Mouse (Mus musculus): ENCODE data around the gene Brix1.
"Not testable (repeated sequence)": the region's sequence is repeated elsewhere in the genome, so short reads cannot be mapped to it uniquely, and the experiment has no call there.

Brix1 gene

GRCm38 (mm10) chr15:10485484-10486364, at the start of gene Brix1, which contains the start of gene Rad1:
Brix1 (minus strand) TSS chr15:10485947.
Rad1 (plus strand) TSS chr15:10486018.
- DNase-seq (ENCODE audit: low spot score), result peak; percentile 91

- DNase-seq (ENCODE audit: low spot score), result no peak
Measured at GRCm38 (mm10) chr15:10534591-10534990, 48.8 kb upstream of the Brix1 start.

GRCm38 (mm10) chr15:10533361-10533760, 47.6 kb upstream of the Brix1 start:
- DNase-seq (ENCODE audit: low spot score), result not testable (repeated sequence)

GRCm38 (mm10) chr15:10531352-10531751, 45.6 kb upstream of the Brix1 start:
- no peak for DNase-seq (ENCODE audit: low spot score)

GRCm38 (mm10) chr15:10525896-10526295, 40.1 kb upstream of the Brix1 start:
- no peak for DNase-seq (ENCODE audit: low spot score)

- no peak for DNase-seq (ENCODE audit: low spot score)
Measured at GRCm38 (mm10) chr15:10515166-10515565, 29.4 kb upstream of the Brix1 start.

- DNase-seq (ENCODE audit: low spot score), result no peak
Measured at GRCm38 (mm10) chr15:10506099-10506498, 20.4 kb upstream of the Brix1 start.

- DNase-seq (ENCODE audit: low spot score), result no peak
Measured at GRCm38 (mm10) chr15:10500838-10501719, 15.3 kb upstream of the Brix1 start.

GRCm38 (mm10) chr15:10500035-10500434, 14.3 kb upstream of the Brix1 start:
- no peak for DNase-seq (ENCODE audit: low spot score)

- no peak for DNase-seq (ENCODE audit: low spot score)
Measured at GRCm38 (mm10) chr15:10499593-10499992, 13.8 kb upstream of the Brix1 start.

- not testable (repeated sequence) for DNase-seq (ENCODE audit: low spot score)
Measured at GRCm38 (mm10) chr15:10496696-10497095, 10.9 kb upstream of the Brix1 start.

GRCm38 (mm10) chr15:10495944-10496343, 10.2 kb upstream of the Brix1 start:
- no peak for DNase-seq (ENCODE audit: low spot score)

- DNase-seq (ENCODE audit: low spot score), result no peak
Measured at GRCm38 (mm10) chr15:10490101-10490500, 4.4 kb upstream of the Brix1 start.

GRCm38 (mm10) chr15:10487246-10487645, 1.5 kb upstream of the Brix1 start:
- no peak for DNase-seq (ENCODE audit: low spot score)

- no peak for DNase-seq (ENCODE audit: low spot score)
Measured at GRCm38 (mm10) chr15:10486365-10486839, 655 bp upstream of the Brix1 start.

- DNase-seq (ENCODE audit: low spot score), result no peak
Measured at GRCm38 (mm10) chr15:10470941-10471340, 14.8 kb downstream of the Brix1 start.

- DNase-seq (ENCODE audit: low spot score), result peak; percentile 72
Measured at GRCm38 (mm10) chr15:10470151-10470831, 15.5 kb downstream of the Brix1 start, which contains the start of gene Dnajc21. Dnajc21 (minus strand) TSS chr15:10470516.

GRCm38 (mm10) chr15:10469641-10470150, 16.1 kb downstream of the Brix1 start:
- no peak for DNase-seq (ENCODE audit: low spot score)

GRCm38 (mm10) chr15:10468761-10469160, 17.0 kb downstream of the Brix1 start:
- DNase-seq (ENCODE audit: low spot score), result no peak

GRCm38 (mm10) chr15:10464678-10465077, 21.1 kb downstream of the Brix1 start:
- DNase-seq (ENCODE audit: low spot score), result no peak

- no peak for DNase-seq (ENCODE audit: low spot score)
Measured at GRCm38 (mm10) chr15:10463555-10463954, 22.2 kb downstream of the Brix1 start.

GRCm38 (mm10) chr15:10460986-10461385, 24.8 kb downstream of the Brix1 start:
- no peak for DNase-seq (ENCODE audit: low spot score)
